Mouse (Mus musculus) spleen, adult 2 months (tissue): Measurements from ENCODE around the gene Klf2.

Source experiments
- CTCF ChIP-seq: fragments of 200-500 bp; IDR thresholded peaks from 2 replicates; pipeline ENCODE4 v1.5.1; 2011; ENCODE audit warnings: mild to moderate bottlenecking, inconsistent platforms; ENCODE audit not compliant: insufficient read depth, insufficient read length, insufficient replicate concordance; ENCODE audit errors: extremely low read depth
- POLR2A ChIP-seq: fragments of 200-500 bp; IDR thresholded peaks from 2 replicates; pipeline ENCODE4 v1.6.1; 2011; ENCODE audit warnings: low read depth, low read length, inconsistent platforms

- no peak for TF ChIP-seq POLR2A
- TF ChIP-seq CTCF: no peak
Observed at GRCm38 (mm10) chr8:72321635-72322441, 3.0 kb downstream of the Klf2 start.
